Mouse (Mus musculus) urinary bladder, adult 2 months (tissue): ENCODE measurements around the gene C2. TPM values are rescaled to one million over a fixed set of nuclear protein-coding genes. Genes with fewer than 3 reads are reported as not detected.
"Not testable (repeated sequence)": the region's sequence is repeated elsewhere in the genome, so short reads cannot be mapped to it uniquely, and the experiment has no call there.

ENCODE experiments used
- DNase-seq: peaks from one replicate; pipeline ENCODE4 v3.0.0; 2022; ENCODE audit warnings: low spot score
- polyA plus RNA-seq: library from polyadenylated mRNA; depleted of rRNA; stranded (reverse); fragments of >200 nt; gene quantifications from 2 replicates; pipeline ENCODE4 v1.2.3, GENCODE M21; 2012; rRNA removed

C2 gene
- polyA plus RNA-seq, 1 experiment, result 45.6 TPM

DNA sequence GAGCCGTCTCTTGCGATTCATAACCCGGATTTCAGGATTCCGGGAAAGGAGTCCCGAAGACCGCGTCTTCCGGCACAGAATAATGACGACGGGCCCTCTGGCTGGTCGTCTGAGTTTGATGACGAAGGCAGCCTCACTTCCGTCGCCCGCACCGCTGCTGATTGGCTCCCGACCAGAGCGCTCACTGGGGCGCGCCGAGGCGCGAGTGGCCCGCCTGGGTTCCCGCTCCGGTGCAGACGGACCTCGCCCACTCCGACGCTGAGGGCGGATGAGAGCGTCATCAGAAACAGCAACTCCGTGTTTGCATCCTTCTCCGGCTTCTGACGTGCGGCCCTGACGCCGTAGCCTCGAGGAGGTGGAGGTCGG, 61.2 kb downstream of the C2 start, which contains the start of the genes Stk19 and Dxo:
Gene Stk19, minus strand, starts transcription at position 90 of the 366 bp plus-strand sequence.
Gene Dxo, plus strand, starts transcription at position 164 of the 366 bp plus-strand sequence.
- DNase-seq, result peak; percentile 88

DNA sequence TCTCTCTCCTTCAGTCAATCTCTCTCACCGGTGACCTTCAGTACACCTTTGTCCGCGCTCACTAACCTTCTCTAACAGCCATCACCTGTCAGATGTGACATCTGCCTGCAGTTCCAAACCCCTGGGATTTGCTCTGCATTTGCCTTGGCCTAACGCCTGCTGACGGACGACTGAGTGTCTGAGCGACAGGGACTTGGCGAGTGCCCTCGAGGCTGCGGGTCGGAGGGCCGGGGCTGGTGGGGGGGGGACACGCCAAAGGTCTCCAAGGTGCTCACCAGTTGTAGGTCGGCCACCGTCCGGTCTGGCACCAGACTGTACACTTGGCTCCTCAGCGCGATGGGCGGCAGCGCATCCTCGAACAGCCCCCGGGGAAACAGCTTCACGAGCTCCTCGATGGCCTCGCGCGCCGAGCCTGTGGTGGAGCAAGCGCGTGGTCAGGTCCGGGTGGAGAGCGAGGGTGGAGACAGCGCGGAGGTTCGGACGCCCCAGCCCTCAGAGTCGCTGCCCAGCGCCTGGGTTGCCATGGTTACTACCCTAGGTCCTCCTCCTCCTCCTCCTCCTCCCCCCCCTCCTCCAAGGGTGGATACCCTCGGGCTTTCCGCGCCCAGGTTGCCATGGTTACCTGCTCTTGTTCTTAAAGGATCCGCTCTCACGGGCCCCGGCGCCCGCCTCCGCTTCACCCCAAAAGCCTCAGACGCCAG, 61.8 kb downstream of the C2 start:
- DNase-seq, result no peak

- not testable (repeated sequence) for DNase-seq
These were observed 67.3 kb downstream of the C2 start for GRCm38 (mm10) chr17:34830776-34831175.

DNA sequence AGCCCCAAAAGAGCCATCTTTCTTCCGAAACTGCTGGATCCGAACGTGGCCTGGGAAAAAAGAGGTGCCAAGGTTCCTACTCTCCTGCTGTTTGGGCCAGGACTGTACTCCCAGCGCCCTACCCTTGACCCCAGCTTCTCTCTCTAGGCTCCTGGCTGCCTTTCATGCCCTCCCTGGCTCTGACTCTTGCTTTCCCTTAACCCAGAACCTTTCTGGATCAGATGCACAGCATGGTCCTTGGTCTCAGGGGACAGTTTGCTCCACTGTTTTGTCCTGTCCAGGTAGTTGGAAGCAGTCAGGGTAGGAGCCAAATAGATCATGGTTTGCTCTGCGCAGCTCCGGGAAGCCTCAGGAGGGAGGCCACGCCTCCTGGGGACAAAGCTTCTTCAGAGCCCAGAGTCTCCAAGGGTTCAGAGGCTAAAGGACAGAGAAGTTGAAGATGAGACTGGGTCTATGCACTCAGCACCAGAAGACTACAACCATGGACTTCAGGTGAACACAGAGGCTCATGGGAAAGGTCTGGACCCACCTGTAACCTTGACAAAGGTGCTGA, 83.2 kb downstream of the C2 start:
- no peak for DNase-seq

GRCm38 (mm10) chr17:34813747-34814146, 84.3 kb downstream of the C2 start:
- DNase-seq, result not testable (repeated sequence)

Other genes with a start within 250 kb of the C2 start
- 74.4 and 93.5 TPM in 2 replicates for gene Tnxb, start 227.7 kb downstream of the C2 start, polyA plus RNA-seq
- 55.7 and 73.2 TPM in 2 replicates for gene C4b, start 154.4 kb downstream of the C2 start, polyA plus RNA-seq
- not detected in 2 replicates for gene Cyp21a1, start 93.7 kb downstream of the C2 start, polyA plus RNA-seq
- 37.0 and 47.5 TPM in 2 replicates for gene Stk19, start 61.3 kb downstream of the C2 start, polyA plus RNA-seq
- 32.3 and 45.6 TPM in 2 replicates for gene Dxo, start 61.2 kb downstream of the C2 start, polyA plus RNA-seq
- 50.3 and 58.0 TPM in 2 replicates for gene Skiv2l, start 48.1 kb downstream of the C2 start, polyA plus RNA-seq
- gene Nelfe, start 47.9 kb downstream of the C2 start, polyA plus RNA-seq, result 50.4 and 50.6 TPM in 2 replicates
- 35.7 and 41.6 TPM in 2 replicates for gene Cfb, start 35.7 kb downstream of the C2 start, polyA plus RNA-seq
- 6.6 and 8.5 TPM in 2 replicates for gene Zbtb12, start 18.8 kb downstream of the C2 start, polyA plus RNA-seq
- 0.04 TPM in 1 of 2 replicates, not detected in the other for gene Gm20547, start 16.2 kb downstream of the C2 start, polyA plus RNA-seq
- gene Ehmt2, start 204 bp upstream of the C2 start, polyA plus RNA-seq, result 124 and 129 TPM in 2 replicates
- gene Slc44a4, start 16.2 kb upstream of the C2 start, polyA plus RNA-seq, result 4.5 and 5.1 TPM in 2 replicates
- 27.9 and 32.0 TPM in 2 replicates for gene Neu1, start 33.0 kb upstream of the C2 start, polyA plus RNA-seq
- gene Hspa1b, start 61.0 kb upstream of the C2 start, polyA plus RNA-seq, result 100 and 116 TPM in 2 replicates
- not detected in 2 replicates for gene Gm20481, start 71.6 kb upstream of the C2 start, polyA plus RNA-seq
- gene Hspa1a, start 73.9 kb upstream of the C2 start, polyA plus RNA-seq, result 52.7 and 54.4 TPM in 2 replicates
- gene Hspa1l, start 74.4 kb upstream of the C2 start, polyA plus RNA-seq, result 0.47 and 0.54 TPM in 2 replicates
- 47.8 and 58.4 TPM in 2 replicates for gene Lsm2, start 83.6 kb upstream of the C2 start, polyA plus RNA-seq
- gene Vars, start 102.7 kb upstream of the C2 start, polyA plus RNA-seq, result 49.8 and 53.0 TPM in 2 replicates
- 5.2 and 6.1 TPM in 2 replicates for gene Vwa7, start 118.3 kb upstream of the C2 start, polyA plus RNA-seq
- gene Sapcd1, start 129.8 kb upstream of the C2 start, polyA plus RNA-seq, result 0.77 and 0.81 TPM in 2 replicates
- gene Msh5, start 148.5 kb upstream of the C2 start, polyA plus RNA-seq, result 1.2 and 1.4 TPM in 2 replicates
- 149 and 191 TPM in 2 replicates for gene Clic1, start 151.7 kb upstream of the C2 start, polyA plus RNA-seq
- gene Ddah2, start 160.8 kb upstream of the C2 start, polyA plus RNA-seq, result 60.5 and 68.6 TPM in 2 replicates
- gene Ly6g6c, start 167.1 kb upstream of the C2 start, polyA plus RNA-seq, result 0.26 and 0.37 TPM in 2 replicates
- gene Mpig6b, start 167.9 kb upstream of the C2 start, polyA plus RNA-seq, result 0.44 and 0.48 TPM in 2 replicates
- gene Ly6g6e, start 178.6 kb upstream of the C2 start, polyA plus RNA-seq, result 9.5 and 12.9 TPM in 2 replicates
- 5.4 and 5.8 TPM in 2 replicates for gene Ly6g6d, start 179.8 kb upstream of the C2 start, polyA plus RNA-seq
- gene Ly6g6f, start 187.3 kb upstream of the C2 start, polyA plus RNA-seq, result 0.15 TPM in 1 of 2 replicates, not detected in the other
- 104 and 114 TPM in 2 replicates for gene Abhd16a, start 191.0 kb upstream of the C2 start, polyA plus RNA-seq
- not detected in 2 replicates for gene Ly6g5c, start 210.0 kb upstream of the C2 start, polyA plus RNA-seq
- gene Ly6g5b, start 217.2 kb upstream of the C2 start, polyA plus RNA-seq, result 1.0 and 1.2 TPM in 2 replicates
- gene Gpank1, start 223.2 kb upstream of the C2 start, polyA plus RNA-seq, result 16.2 and 19.3 TPM in 2 replicates
- 116 and 122 TPM in 2 replicates for gene Csnk2b, start 223.8 kb upstream of the C2 start, polyA plus RNA-seq
- gene D17H6S53E, start 228.1 kb upstream of the C2 start, polyA plus RNA-seq, result 10.2 and 12.6 TPM in 2 replicates
- 0.22 and 0.29 TPM in 2 replicates for gene Apom, start 233.8 kb upstream of the C2 start, polyA plus RNA-seq
- 130 and 136 TPM in 2 replicates for gene Bag6, start 236.9 kb upstream of the C2 start, polyA plus RNA-seq